In the genomic region with DNA sequence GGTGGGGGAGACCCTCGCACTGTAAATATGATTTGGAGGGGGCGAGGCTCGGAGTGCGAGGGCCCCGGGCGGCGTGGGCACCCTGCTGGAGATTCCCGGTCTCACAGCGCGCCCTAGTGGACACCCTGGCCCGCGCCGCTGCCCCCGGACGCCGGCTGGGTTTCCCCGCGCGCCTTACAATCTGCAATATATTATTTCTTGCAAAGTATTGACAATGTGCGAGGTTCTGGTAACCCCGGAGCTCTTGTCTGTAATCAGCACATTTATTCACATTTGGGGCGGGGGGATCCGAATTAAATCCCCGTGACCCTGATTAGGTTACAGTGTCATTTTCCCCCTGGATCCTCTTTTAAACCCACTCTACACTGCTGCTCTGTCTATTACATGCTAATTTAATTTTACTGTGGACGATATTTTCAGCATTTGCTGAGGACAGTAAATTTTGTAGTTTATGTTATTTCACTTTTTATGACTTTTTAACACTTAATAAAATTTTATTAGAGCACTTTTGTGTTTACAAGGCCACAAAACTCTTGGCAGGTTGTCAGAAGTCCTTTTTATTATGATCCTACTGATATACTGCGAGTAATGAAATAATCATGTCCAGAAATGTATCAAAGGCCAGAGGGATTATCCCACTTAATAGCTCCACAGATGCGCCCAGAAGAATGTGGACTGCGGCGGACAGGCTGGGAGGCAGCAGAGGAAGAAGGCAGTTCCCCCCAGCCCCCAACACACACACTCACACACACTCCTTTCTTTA, we compare ENCODE assay signal across 8 mouse cellular contexts.
DNase-seq lines count a peak whose midpoint lies in the region; ATAC-seq lines count a peak whose summit lies in the region.

No protein-coding gene starts in this region.

- no peaks in the 10 kb centered on the region for H3K36me3 ChIP-seq in hindbrain, embryonic 13.5 days

- WGBS in hindbrain, embryonic 13.5 days: 7% methylated on average over 29 of the region's 29 CpGs

- H3K4me3 ChIP-seq in hindbrain, embryonic 13.5 days: peak overlapping the region; percentile 44

- peaks cover 77% of the 10 kb centered on the region for H3K27me3 ChIP-seq in hindbrain, embryonic 13.5 days

- H3K9ac ChIP-seq in hindbrain, embryonic 13.5 days: peak overlapping the region; percentile 71

- no peaks in the 10 kb centered on the region for H3K9me3 ChIP-seq in hindbrain, embryonic 13.5 days

- H3K27ac ChIP-seq in hindbrain, embryonic 13.5 days: no peak overlapping the region

- H3K4me1 ChIP-seq in hindbrain, embryonic 13.5 days (replicated peaks): peaks cover 14% of the 10 kb centered on the region

- DNase-seq in T-cell, adult 2 months (ENCODE audit: low spot score): peak; percentile 63
- DNase-seq in cerebellum, adult 9-10 months: peak; percentile 16
- peak; percentile 48 to 64 for DNase-seq in frontal cortex, postnatal 25 days (ENCODE audit: low spot score in 2 of 2)
- DNase-seq in left cerebral cortex, adult 18-20 months (ENCODE audit: low spot score in 2 of 2): peak; percentile 65 to 70
- DNase-seq in lung, postnatal 14 days: peak; percentile 79
- DNase-seq in right cerebral cortex, postnatal 10 days (ENCODE audit: low spot score in 2 of 2): peak; percentile 49 to 68
- no peak for DNase-seq in MN1 (ENCODE audit: low spot score)

- peak overlapping the region; percentile 85 for H3K4me2 ChIP-seq in hindbrain, embryonic 13.5 days

- ATAC-seq in hindbrain, embryonic 13.5 days (ENCODE audit: low FRiP score): no peak
